Mouse (Mus musculus): ENCODE data around the gene Gm853. TPM values are rescaled to one million over a fixed set of nuclear protein-coding genes. Genes with fewer than 3 reads are reported as not detected.
"Not testable (repeated sequence)": the region's sequence is repeated elsewhere in the genome, so short reads cannot be mapped to it uniquely, and the experiment has no call there.

Gm853 gene
- polyA plus RNA-seq, 1 experiment from 2014 or later: not detected

- Histone ChIP-seq H3K27ac (ENCODE audit: low read depth) (no peak overlapping the region), H3K9ac (no peak overlapping the region), H3K36me3 (ENCODE audit: insufficient read depth) (no peaks in the 10 kb centered on the region), H3K4me1 (ENCODE audit: insufficient read depth) (no peaks in the 10 kb centered on the region), H3K4me3 (ENCODE audit: low read depth, low read length) (no peak overlapping the region), H3K4me2 (no peak overlapping the region), H3K27me3 (ENCODE audit: insufficient read depth, low read length) (no peaks in the 10 kb centered on the region), H3K9me3 (ENCODE audit: low read depth, low read length) (no peaks in the 10 kb centered on the region)
- WGBS: 54% methylated on average over 8 of the region's 8 CpGs
- ATAC-seq (ENCODE audit: insufficient read depth) (no peak), DNase-seq (no peak)
- TF ChIP-seq CTCF (IDR thresholded peaks at IDR 0.05; ENCODE audit: low read depth): no peak
Observed at GRCm38 (mm10) chr4:130244749-130245148, 22.5 kb upstream of the Gm853 start.

GRCm38 (mm10) chr4:130243621-130244020 lies 21.4 kb upstream of the Gm853 start:
- not testable (repeated sequence) for H3K27ac ChIP-seq (ENCODE audit: low read depth); H3K9ac ChIP-seq; H3K36me3 ChIP-seq (ENCODE audit: insufficient read depth); H3K27me3 ChIP-seq (ENCODE audit: insufficient read depth, low read length); ATAC-seq (ENCODE audit: insufficient read depth); H3K4me2 ChIP-seq; DNase-seq; H3K9me3 ChIP-seq (ENCODE audit: low read depth, low read length); H3K4me3 ChIP-seq (ENCODE audit: low read depth, low read length); H3K4me1 ChIP-seq (ENCODE audit: insufficient read depth)
- WGBS: 45% methylated on average over 1 of the region's 1 CpGs

- Histone ChIP-seq H3K27ac (ENCODE audit: low read depth) (no peak overlapping the region), H3K9me3 (ENCODE audit: low read depth, low read length) (no peaks in the 10 kb centered on the region), H3K4me3 (ENCODE audit: low read depth, low read length) (no peak overlapping the region), H3K4me2 (no peak overlapping the region), H3K4me1 (ENCODE audit: insufficient read depth) (no peaks in the 10 kb centered on the region), H3K36me3 (ENCODE audit: insufficient read depth) (no peaks in the 10 kb centered on the region), H3K27me3 (ENCODE audit: insufficient read depth, low read length) (no peaks in the 10 kb centered on the region), H3K9ac (no peak overlapping the region)
- no peak for ATAC-seq (ENCODE audit: insufficient read depth)
- no peak for TF ChIP-seq CTCF (IDR thresholded peaks at IDR 0.05; ENCODE audit: low read depth)
- DNase-seq: no peak
- 85% methylated on average over 5 of the region's 5 CpGs for WGBS
Observed at GRCm38 (mm10) chr4:130242956-130243355, 20.8 kb upstream of the Gm853 start.

- no peak for ATAC-seq (ENCODE audit: insufficient read depth)
- Histone ChIP-seq H3K4me2 (no peak overlapping the region), H3K4me3 (ENCODE audit: low read depth, low read length) (no peak overlapping the region), H3K36me3 (ENCODE audit: insufficient read depth) (no peaks in the 10 kb centered on the region), H3K4me1 (ENCODE audit: insufficient read depth) (no peaks in the 10 kb centered on the region), H3K9ac (no peak overlapping the region), H3K27me3 (ENCODE audit: insufficient read depth, low read length) (no peaks in the 10 kb centered on the region), H3K9me3 (ENCODE audit: low read depth, low read length) (no peaks in the 10 kb centered on the region), H3K27ac (ENCODE audit: low read depth) (no peak overlapping the region)
- peak; percentile 24 for DNase-seq
- WGBS: 29% methylated on average over 5 of the region's 5 CpGs
- peak; percentile 26 for TF ChIP-seq CTCF (IDR thresholded peaks at IDR 0.05; ENCODE audit: low read depth)
Observed at GRCm38 (mm10) chr4:130240695-130241094, 18.5 kb upstream of the Gm853 start.

- 84% methylated on average over 4 of the region's 4 CpGs for WGBS
- no peaks in the 10 kb centered on the region for H3K4me1 ChIP-seq (ENCODE audit: insufficient read depth)
Observed at GRCm38 (mm10) chr4:130237607-130238006, 15.4 kb upstream of the Gm853 start.

GRCm38 (mm10) chr4:130236361-130236760 lies 14.2 kb upstream of the Gm853 start:
- H3K4me1 ChIP-seq (ENCODE audit: insufficient read depth): no peaks in the 10 kb centered on the region
- H3K27ac ChIP-seq (ENCODE audit: low read depth): no peak overlapping the region
- no peak overlapping the region for H3K9ac ChIP-seq
- no peaks in the 10 kb centered on the region for H3K9me3 ChIP-seq (ENCODE audit: low read depth, low read length)
- no peaks in the 10 kb centered on the region for H3K36me3 ChIP-seq (ENCODE audit: insufficient read depth)
- DNase-seq: no peak
- WGBS: 34% methylated on average over 8 of the region's 8 CpGs
- H3K4me3 ChIP-seq (ENCODE audit: low read depth, low read length): no peak overlapping the region
- ATAC-seq (ENCODE audit: insufficient read depth): no peak
- no peaks in the 10 kb centered on the region for H3K27me3 ChIP-seq (ENCODE audit: insufficient read depth, low read length)
- no peak overlapping the region for H3K4me2 ChIP-seq
- TF ChIP-seq CTCF (IDR thresholded peaks at IDR 0.05; ENCODE audit: low read depth): no peak

More at GRCm38 (mm10) chr4:130237607-130238006, 15.4 kb upstream of the Gm853 start:
- H3K36me3 ChIP-seq (ENCODE audit: insufficient read depth): no peaks in the 10 kb centered on the region
- ATAC-seq (ENCODE audit: insufficient read depth): no peak
- DNase-seq: no peak
- no peak overlapping the region for H3K4me2 ChIP-seq
- H3K27me3 ChIP-seq (ENCODE audit: insufficient read depth, low read length): no peaks in the 10 kb centered on the region
- TF ChIP-seq CTCF (IDR thresholded peaks at IDR 0.05; ENCODE audit: low read depth): no peak
- H3K27ac ChIP-seq (ENCODE audit: low read depth): no peak overlapping the region
- no peak overlapping the region for H3K4me3 ChIP-seq (ENCODE audit: low read depth, low read length)
- no peaks in the 10 kb centered on the region for H3K9me3 ChIP-seq (ENCODE audit: low read depth, low read length)
- no peak overlapping the region for H3K9ac ChIP-seq

GRCm38 (mm10) chr4:130224071-130224470 lies 1.9 kb upstream of the Gm853 start:
- Histone ChIP-seq H3K4me3 (ENCODE audit: low read depth, low read length) (no peak overlapping the region), H3K36me3 (ENCODE audit: insufficient read depth) (no peaks in the 10 kb centered on the region), H3K27me3 (ENCODE audit: insufficient read depth, low read length) (no peaks in the 10 kb centered on the region), H3K9me3 (ENCODE audit: low read depth, low read length) (no peaks in the 10 kb centered on the region), H3K4me1 (ENCODE audit: insufficient read depth) (no peaks in the 10 kb centered on the region), H3K9ac (no peak overlapping the region), H3K27ac (ENCODE audit: low read depth) (no peak overlapping the region), H3K4me2 (no peak overlapping the region)
- no peak for ATAC-seq (ENCODE audit: insufficient read depth)
- no peak for TF ChIP-seq CTCF (IDR thresholded peaks at IDR 0.05; ENCODE audit: low read depth)
- no peak for DNase-seq

GRCm38 (mm10) chr4:130220176-130220575 lies 2.0 kb downstream of the Gm853 start:
- H3K36me3 ChIP-seq (ENCODE audit: insufficient read depth): no peaks in the 10 kb centered on the region
- no peak overlapping the region for H3K4me2 ChIP-seq
- ATAC-seq (ENCODE audit: insufficient read depth) (no peak), DNase-seq (no peak)
- no peaks in the 10 kb centered on the region for H3K27me3 ChIP-seq (ENCODE audit: insufficient read depth, low read length)
- WGBS: 77% methylated on average over 9 of the region's 9 CpGs
- H3K4me3 ChIP-seq (ENCODE audit: low read depth, low read length): no peak overlapping the region
- H3K27ac ChIP-seq (ENCODE audit: low read depth): no peak overlapping the region
- H3K4me1 ChIP-seq (ENCODE audit: insufficient read depth): no peaks in the 10 kb centered on the region
- no peak for TF ChIP-seq CTCF (IDR thresholded peaks at IDR 0.05; ENCODE audit: low read depth)
- H3K9me3 ChIP-seq (ENCODE audit: low read depth, low read length): no peaks in the 10 kb centered on the region
- no peak overlapping the region for H3K9ac ChIP-seq
